Mouse (Mus musculus) natural killer cell, adult 2 months (primary cell): Measurements from ENCODE around the gene Mapk14.
"Not testable (repeated sequence)": the region's sequence is repeated elsewhere in the genome, so short reads cannot be mapped to it uniquely, and the experiment has no call there.

Experiments used
- DNase-seq, 2 experiments: peaks; one replicate each; pipeline ENCODE4 v3.0.0; 2022; ENCODE audit warnings: low spot score in 2 of 2

The Mapk14 gene

GRCm38 (mm10) chr17:28739244-28739643, 48.1 kb downstream of the Mapk14 start:
- DNase-seq = no peak

GRCm38 (mm10) chr17:28743145-28743866, 52.2 kb downstream of the Mapk14 start:
- DNase-seq = no peak

- DNase-seq = no peak
These were observed 52.8 kb downstream of the Mapk14 start for GRCm38 (mm10) chr17:28743916-28744315.

GRCm38 (mm10) chr17:28745773-28746172, 54.6 kb downstream of the Mapk14 start:
- no peak for DNase-seq

GRCm38 (mm10) chr17:28748001-28748400, 56.9 kb downstream of the Mapk14 start:
- no peak for DNase-seq

- peak; percentile 21 to 29 for DNase-seq
These were observed 59.5 kb downstream of the Mapk14 start for GRCm38 (mm10) chr17:28750580-28750979.

GRCm38 (mm10) chr17:28756447-28756846, 65.3 kb downstream of the Mapk14 start:
- no peak for DNase-seq

- DNase-seq = no peak
These were observed 66.3 kb downstream of the Mapk14 start for GRCm38 (mm10) chr17:28757470-28757869.

- no peak for DNase-seq
These were observed 69.7 kb downstream of the Mapk14 start for GRCm38 (mm10) chr17:28760736-28761312.

- peak; percentile 62 to 78 for DNase-seq
These were observed 70.7 kb downstream of the Mapk14 start for GRCm38 (mm10) chr17:28761871-28762270.

- DNase-seq = no peak
These were observed 75.1 kb downstream of the Mapk14 start for GRCm38 (mm10) chr17:28766203-28766602.

GRCm38 (mm10) chr17:28766781-28767515, 75.8 kb downstream of the Mapk14 start:
- DNase-seq = no peak

- peak in 1 of 2 experiments; percentile 7 for DNase-seq
These were observed 78.2 kb downstream of the Mapk14 start, which contains the start of gene Mapk13 for GRCm38 (mm10) chr17:28769121-28769874. Gene Mapk13, plus strand, starts transcription at chr17:28769297.

GRCm38 (mm10) chr17:28769875-28770421, 78.8 kb downstream of the Mapk14 start:
- no peak for DNase-seq

- no peak for DNase-seq
These were observed 80.2 kb downstream of the Mapk14 start for GRCm38 (mm10) chr17:28771289-28771688.

GRCm38 (mm10) chr17:28774303-28774702, 83.2 kb downstream of the Mapk14 start:
- not testable (repeated sequence) for DNase-seq

GRCm38 (mm10) chr17:28775161-28775560, 84.0 kb downstream of the Mapk14 start:
- DNase-seq = no peak

- DNase-seq = no peak
These were observed 85.7 kb downstream of the Mapk14 start for GRCm38 (mm10) chr17:28776817-28777216.

GRCm38 (mm10) chr17:28777231-28778005, 86.3 kb downstream of the Mapk14 start:
- DNase-seq = no peak

- DNase-seq = no peak
These were observed 88.6 kb downstream of the Mapk14 start for GRCm38 (mm10) chr17:28779735-28780134.

GRCm38 (mm10) chr17:28780836-28781235, 89.7 kb downstream of the Mapk14 start:
- DNase-seq = no peak
